Mouse (Mus musculus) heart, postnatal 0 days (tissue): ENCODE measurements around the gene Nucb1. TPM values are rescaled to one million over a fixed set of nuclear protein-coding genes. Genes with fewer than 3 reads are reported as not detected.

Source experiments
- ATAC-seq: fragments of 200-750 bp; cut with Nextera tagmentation; 2 replicates; pipeline ENCODE4 v1.8.0; 2017; ENCODE audit warnings: low read depth, moderate number of reproducible peaks, moderate library complexity; ENCODE audit not compliant: insufficient read depth
- DNase-seq: peaks from one replicate; pipeline ENCODE4 v3.0.0-alpha.2; 2016; ENCODE audit warnings: low spot score
- H3K27ac ChIP-seq: fragments of 300-500 bp; sonication (generic); 2 replicates; pipeline ENCODE4 v1.5.1; 2014; ENCODE audit warnings: low read depth, mild to moderate bottlenecking
- H3K27me3 ChIP-seq: fragments of 300-500 bp; sonication (generic); 2 replicates; pipeline ENCODE4 v1.6.1; 2014; ENCODE audit warnings: low read length, mixed read lengths; ENCODE audit not compliant: control insufficient read depth, insufficient read depth
- H3K36me3 ChIP-seq: fragments of 300-500 bp; sonication (generic); replicated peaks from 2 replicates; pipeline ENCODE4 v1.6.1; 2014; ENCODE audit warnings: low read length, mixed read lengths; ENCODE audit not compliant: control insufficient read depth, insufficient read depth
- H3K4me1 ChIP-seq: fragments of 300-500 bp; sonication (generic); 2 replicates; pipeline ENCODE4 v1.6.1; 2014; ENCODE audit warnings: antibody characterized with exemption; ENCODE audit not compliant: control insufficient read depth, insufficient read depth
- H3K4me2 ChIP-seq: fragments of 300-500 bp; sonication (generic); 2 replicates; pipeline ENCODE4 v1.6.1; 2014; ENCODE audit warnings: low read depth, mild to moderate bottlenecking, low read length, moderate library complexity
- H3K4me3 ChIP-seq: fragments of 300-500 bp; sonication (generic); 2 replicates; pipeline ENCODE4 v1.5.1; 2014; ENCODE audit warnings: low read depth, low read length
- H3K9ac ChIP-seq: fragments of 300-500 bp; sonication (generic); replicated peaks from 2 replicates; pipeline ENCODE4 v1.6.1; 2014; ENCODE audit warnings: low read depth, low read length, mixed read lengths
- H3K9me3 ChIP-seq: fragments of 300-500 bp; sonication (generic); replicated peaks from 2 replicates; pipeline ENCODE4 v1.6.1; 2016; ENCODE audit warnings: low read length; ENCODE audit not compliant: control insufficient read depth
- CTCF ChIP-seq: IDR thresholded peaks from 2 replicates; pipeline ENCODE4 v1.5.1; 2016; ENCODE audit warnings: antibody characterized with exemption, control low read depth, low read depth
- EP300 ChIP-seq: IDR thresholded peaks from 2 replicates; pipeline ENCODE4 v1.6.1; 2016; ENCODE audit warnings: antibody characterized with exemption, low read depth
- WGBS: fragments of 180-500 bp; shearing (Covaris S2); extraction: QIAGEN DNeasy Blood & Tissue Kit; methylation state at CpG from one replicate; pipeline ENCODE4 v1.1.7; 2014; 5-methylcytosine and 5-hydroxymethylcytosine counted together
- polyA plus RNA-seq: library from polyadenylated mRNA; unstranded; fragments of >200 nt; fragmentation: Nextera tagmentation; extraction: Ambion mirVana; gene quantifications from 2 replicates; pipeline ENCODE4 v1.2.1, GENCODE M21; 2015
- total RNA-seq: library from RNA; depleted of rRNA; stranded (reverse); fragments of >200 nt; gene quantifications from 2 replicates; pipeline ENCODE4 v1.2.3, GENCODE M21; 2014; ENCODE audit warnings: low replicate concordance

Nucb1 gene
- total and polyA plus RNA-seq, 2 experiments from 2014 or later, result 78.4 to 110 TPM

DNA sequence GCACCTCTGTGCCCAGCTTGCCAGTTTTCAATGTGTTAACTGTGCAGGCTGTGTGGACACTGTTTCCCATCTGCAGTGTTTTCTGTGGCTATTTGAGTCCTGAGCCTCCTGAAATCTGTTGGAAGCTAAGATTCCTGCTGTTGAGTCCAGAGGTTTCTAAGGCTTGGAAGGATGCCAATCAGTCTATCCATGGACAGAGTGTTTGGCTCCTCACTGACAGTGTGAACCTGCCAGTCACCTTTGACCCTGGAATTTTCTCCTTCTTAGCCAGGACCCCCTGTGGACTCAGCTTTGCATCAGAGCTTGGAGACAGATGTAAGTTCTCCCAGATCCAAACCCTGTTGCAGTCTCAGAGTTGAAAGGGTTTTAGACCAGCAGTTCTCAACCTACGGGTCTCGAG, 30.0 kb upstream of the Nucb1 start:
- 68% methylated on average over 2 of the region's 2 CpGs for WGBS
- Histone ChIP-seq H3K27ac (no peak overlapping the region), H3K4me1 (0 out of 2 replicates have a peak, but pooled peaks cover 5% of the 10 kb centered on the region)

DNA sequence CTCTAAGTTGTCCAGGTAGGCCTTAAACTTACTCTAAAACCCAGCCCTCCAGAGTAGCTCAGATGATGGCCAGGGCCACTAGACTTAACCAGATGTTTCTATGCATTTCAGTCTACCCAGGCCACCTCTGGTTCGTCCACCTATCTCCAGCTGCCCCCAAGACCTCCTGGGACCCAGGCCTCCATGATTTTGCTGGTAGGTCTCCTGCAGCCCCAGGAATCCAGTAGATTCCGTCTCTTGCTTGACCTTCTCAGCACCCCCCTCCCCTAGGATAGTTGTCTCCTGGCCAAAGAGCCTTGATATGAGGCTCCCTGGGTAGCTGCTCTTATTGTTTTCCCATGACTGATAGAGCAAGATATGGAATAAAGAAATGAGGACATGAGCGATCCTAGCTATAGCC, 28.9 kb upstream of the Nucb1 start:
- Histone ChIP-seq H3K4me3 (no peak overlapping the region), H3K9me3 (no peaks in the 10 kb centered on the region), H3K4me2 (no peak overlapping the region), H3K9ac (no peak overlapping the region), H3K27me3 (no peaks in the 10 kb centered on the region), H3K36me3 (no peaks in the 10 kb centered on the region), H3K27ac (no peak overlapping the region), H3K4me1 (0 out of 2 replicates have a peak, but pooled peaks cover 5% of the 10 kb centered on the region)
- no peak for ATAC-seq
- DNase-seq, result no peak
- WGBS, result 88% methylated on average over 3 of the region's 3 CpGs
- TF ChIP-seq CTCF, result no peak
- TF ChIP-seq EP300, result no peak

More for the DNA sequence above, 30.0 kb upstream of the Nucb1 start:
- no peak for ATAC-seq
- Histone ChIP-seq H3K27me3 (no peaks in the 10 kb centered on the region), H3K36me3 (no peaks in the 10 kb centered on the region), H3K9me3 (0 out of 2 replicates have a peak, but pooled peaks cover 4% of the 10 kb centered on the region), H3K9ac (no peak overlapping the region), H3K4me2 (no peak overlapping the region), H3K4me3 (no peak overlapping the region)
- TF ChIP-seq EP300 (no peak), CTCF (no peak)
- no peak for DNase-seq

DNA sequence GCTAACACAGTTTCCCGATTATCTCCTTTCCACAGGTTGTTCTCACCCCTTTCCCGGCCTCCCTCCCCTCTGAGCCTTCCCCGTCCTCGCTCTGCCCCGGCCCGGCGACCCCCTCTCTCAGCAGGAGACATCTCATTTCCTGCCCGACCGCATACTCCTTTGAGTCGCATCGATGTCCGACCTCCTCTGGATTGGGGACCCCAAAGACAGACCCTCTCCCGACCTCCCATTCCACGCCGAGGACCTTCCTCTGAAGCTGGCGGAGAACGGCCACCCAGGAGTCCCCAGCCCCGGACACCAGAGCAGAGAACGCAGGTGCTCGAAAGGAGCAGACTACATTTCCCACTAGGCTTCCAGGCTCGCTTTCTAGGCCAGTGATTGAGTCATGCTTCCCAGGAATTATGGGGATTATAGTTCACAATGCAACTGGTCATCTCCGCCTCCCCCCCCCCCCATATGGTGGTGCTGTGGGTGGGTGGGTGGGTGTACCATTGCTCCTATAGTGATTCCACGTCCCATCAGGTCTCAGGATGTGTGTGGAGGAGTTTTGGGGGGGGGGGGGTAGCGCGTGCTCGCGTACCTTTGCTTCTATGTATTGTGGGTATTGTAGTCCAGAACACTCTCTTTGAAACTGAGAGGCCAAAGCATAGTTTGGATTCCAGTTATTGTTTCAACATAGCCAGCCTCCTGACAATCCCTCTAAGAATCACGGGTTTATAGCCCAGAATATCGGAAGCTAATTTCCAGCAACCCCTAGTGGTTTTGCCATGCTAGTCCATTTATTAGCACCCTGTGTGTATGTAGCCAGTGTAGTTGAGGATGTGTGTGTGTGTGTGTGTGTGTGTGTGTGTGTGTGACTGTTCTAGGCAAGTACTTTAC, 28.2 kb upstream of the Nucb1 start:
- H3K27ac ChIP-seq, result no peak overlapping the region
- no peaks in the 10 kb centered on the region for H3K36me3 ChIP-seq
- H3K9ac ChIP-seq, result peak overlapping the region; percentile 34; the same call in 1 of the 2 replicates
- H3K27me3 ChIP-seq, result no peaks in the 10 kb centered on the region
- H3K4me2 ChIP-seq, result peak overlapping the region; percentile 82
- no peaks in the 10 kb centered on the region for H3K9me3 ChIP-seq
- DNase-seq (peak; percentile 78), ATAC-seq (peak; percentile 75)
- H3K4me3 ChIP-seq, result peak overlapping the region; percentile 49
- H3K4me1 ChIP-seq, result 0 out of 2 replicates have a peak, but pooled peaks cover 5% of the 10 kb centered on the region
- 2% methylated on average over 29 of the region's 29 CpGs for WGBS
- TF ChIP-seq EP300 (no peak), CTCF (peak; percentile 35; the same call in 1 of the 2 replicates)

DNA sequence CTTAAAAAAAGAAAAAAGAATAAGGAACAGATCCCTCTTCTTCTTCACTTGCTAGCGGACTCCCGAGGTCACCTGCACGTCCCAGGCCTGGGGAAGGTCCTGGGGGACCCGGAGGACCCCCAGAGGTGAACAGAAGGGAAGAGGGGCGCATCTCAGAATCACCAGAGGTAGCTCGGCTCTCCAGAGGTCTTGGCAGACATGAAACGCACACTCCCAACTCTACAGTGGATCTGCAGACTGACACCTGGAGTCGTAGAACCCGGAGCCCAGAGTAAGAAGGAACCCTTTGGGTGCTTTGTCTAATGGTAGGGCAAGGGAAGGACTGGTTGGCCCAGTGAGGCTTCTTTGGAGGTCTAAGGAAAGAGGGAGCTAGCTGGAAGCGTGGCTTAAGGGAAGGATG, 27.4 kb upstream of the Nucb1 start:
- 84% methylated on average over 10 of the region's 10 CpGs for WGBS
- TF ChIP-seq EP300, result no peak
- TF ChIP-seq CTCF, result no peak
- ATAC-seq, result no peak; the same call in 1 of the 2 replicates

DNA sequence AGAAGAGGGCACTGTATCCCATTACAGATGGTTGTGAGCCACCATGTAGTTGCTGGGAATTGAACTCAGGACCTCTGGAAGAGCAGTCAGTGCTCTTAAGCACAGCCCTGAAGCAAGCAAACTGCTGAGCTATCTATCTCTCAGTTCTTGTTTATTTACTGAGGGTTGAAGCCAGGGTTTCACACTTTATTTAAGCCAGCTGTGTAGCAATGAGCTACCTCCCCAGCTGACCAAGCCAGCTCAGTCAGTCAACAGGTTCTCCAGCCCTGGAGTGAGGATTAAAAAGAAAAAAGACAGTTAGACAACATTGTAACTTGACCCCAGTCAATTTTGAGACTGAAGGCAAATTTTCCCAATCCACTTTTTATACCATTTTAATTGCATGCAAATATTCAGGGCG, 25.5 kb upstream of the Nucb1 start:
- Histone ChIP-seq H3K9me3 (no peaks in the 10 kb centered on the region), H3K27ac (no peak overlapping the region), H3K27me3 (no peaks in the 10 kb centered on the region), H3K9ac (no peak overlapping the region), H3K4me3 (no peak overlapping the region), H3K4me1 (0 out of 2 replicates have a peak, but pooled peaks cover 5% of the 10 kb centered on the region), H3K4me2 (no peak overlapping the region), H3K36me3 (no peaks in the 10 kb centered on the region)
- 74% methylated on average over 1 of the region's 1 CpGs for WGBS
- no peak for TF ChIP-seq CTCF
- TF ChIP-seq EP300, result no peak
- ATAC-seq, result no peak
- no peak for DNase-seq

More for the DNA sequence above, 27.4 kb upstream of the Nucb1 start:
- H3K9ac ChIP-seq, result no peak overlapping the region
- H3K27me3 ChIP-seq, result no peaks in the 10 kb centered on the region
- 0 out of 2 replicates have a peak, but pooled peaks cover 5% of the 10 kb centered on the region for H3K4me1 ChIP-seq
- H3K4me2 ChIP-seq, result peak overlapping the region; percentile 82
- no peak overlapping the region for H3K27ac ChIP-seq
- H3K9me3 ChIP-seq, result no peaks in the 10 kb centered on the region
- DNase-seq, result no peak
- H3K36me3 ChIP-seq, result no peaks in the 10 kb centered on the region
- H3K4me3 ChIP-seq, result peak overlapping the region; percentile 49
